27 mouse cellular contexts compared by ENCODE assay signal in genomic region chr6:21471891-21472544, GRCm38 (mm10).
DNase-seq lines count a peak whose midpoint lies in the region; ATAC-seq and TF ChIP-seq lines count a peak whose summit lies in the region.
"Had no signal": no experiment of that assay in that cellular context is flagged by ENCODE, and none has a peak within 500 bp of the region (broad histone marks: within the 10 kb centered on the region; RNA-seq: fewer than 3 reads in every experiment).

No protein-coding gene starts in this region.

- 0 out of 2 replicates have a peak, but pooled peaks cover 2% of the 10 kb centered on the region for H3K4me1 ChIP-seq in forebrain, embryonic 13.5 days
- no peaks in the 10 kb centered on the region for H3K4me1 ChIP-seq in forebrain, embryonic 10.5 days
- no peaks in the 10 kb centered on the region for H3K4me1 ChIP-seq in kidney, postnatal 0 days (replicated peaks; ENCODE audit: insufficient read depth, low read length)
- H3K4me1 ChIP-seq: embryonic facial prominence, embryonic 15.5 days; intestine, embryonic 15.5 days; liver, embryonic 12.5 days; megakaryocyte, embryonic 14.5 days; midbrain, embryonic 12.5 days had no signal

- H3K27ac ChIP-seq in forebrain, embryonic 13.5 days: no peak overlapping the region
- no peak overlapping the region for H3K27ac ChIP-seq in forebrain, embryonic 10.5 days
- H3K27ac ChIP-seq in kidney, postnatal 0 days: no peak overlapping the region
- H3K27ac ChIP-seq: embryonic facial prominence, embryonic 15.5 days; intestine, embryonic 15.5 days; liver, embryonic 12.5 days; midbrain, embryonic 12.5 days; stomach, postnatal 0 days had no signal

- H3K9me3 ChIP-seq in forebrain, embryonic 13.5 days (replicated peaks): no peaks in the 10 kb centered on the region
- no peaks in the 10 kb centered on the region for H3K9me3 ChIP-seq in forebrain, embryonic 10.5 days
- no peaks in the 10 kb centered on the region for H3K9me3 ChIP-seq in kidney, postnatal 0 days (replicated peaks; ENCODE audit: low read length)
- H3K9me3 ChIP-seq: embryonic facial prominence, embryonic 15.5 days; intestine, embryonic 15.5 days; liver, embryonic 12.5 days; megakaryocyte, embryonic 14.5 days; midbrain, embryonic 12.5 days had no signal

- WGBS in forebrain, embryonic 13.5 days: 54% methylated on average over 1 of the region's 1 CpGs
- WGBS in forebrain, embryonic 10.5 days: 79% methylated on average over 1 of the region's 1 CpGs
- 70% methylated on average over 1 of the region's 1 CpGs for WGBS in kidney, postnatal 0 days

- DNase-seq in forebrain, embryonic 10.5 days (ENCODE audit: extremely low spot score, low spot score): no peak
- peak; percentile 3 for DNase-seq in kidney, postnatal 0 days (ENCODE audit: low spot score)
- no peak for DNase-seq in kidney, postnatal 36 days
- peak; percentile 23 for DNase-seq in retina, postnatal 1 day
- no peak for DNase-seq in retina, embryonic 14.5 days (ENCODE audit: low spot score)
- no peak for DNase-seq in left cerebral cortex, postnatal 10 days (ENCODE audit: extremely low spot score in 1 of 2, low spot score in 2 of 2)
- DNase-seq: adrenal gland, postnatal 14 days; gastrocnemius, postnatal 36 days; heart, adult 18-20 months; heart, postnatal 36 days; kidney, adult 2 months; left cerebral cortex, postnatal 4 days; liver, postnatal 0 days; lung, postnatal 4 days; right cerebral cortex, postnatal 4 days; thymus, adult 18-20 months; thymus, postnatal 36 days had no signal

- H3K36me3 ChIP-seq in forebrain, embryonic 13.5 days (ENCODE audit: poor library complexity, severe bottlenecking): no peaks in the 10 kb centered on the region
- no peaks in the 10 kb centered on the region for H3K36me3 ChIP-seq in forebrain, embryonic 10.5 days (replicated peaks)
- H3K36me3 ChIP-seq in kidney, postnatal 0 days (ENCODE audit: insufficient read depth, low read length): no peaks in the 10 kb centered on the region
- H3K36me3 ChIP-seq: embryonic facial prominence, embryonic 15.5 days; intestine, embryonic 15.5 days; liver, embryonic 12.5 days; midbrain, embryonic 12.5 days had no signal

- H3K4me2 ChIP-seq in forebrain, embryonic 13.5 days: no peak overlapping the region
- no peak overlapping the region for H3K4me2 ChIP-seq in kidney, postnatal 0 days (ENCODE audit: low read length)
- H3K4me2 ChIP-seq: embryonic facial prominence, embryonic 15.5 days; heart, embryonic 11.5 days; intestine, embryonic 15.5 days; liver, embryonic 12.5 days; midbrain, embryonic 12.5 days had no signal

- ATAC-seq in forebrain, embryonic 13.5 days: peak; percentile 66
- no peak for ATAC-seq in kidney, postnatal 0 days (replicated peaks; ENCODE audit: low FRiP score, low read depth)
- ATAC-seq: CD4-positive, CD25-positive, alpha-beta regulatory T cell, adult 4 months; hindbrain, embryonic 16.5 days; intestine, embryonic 15.5 days; liver, embryonic 12.5 days; liver, postnatal 0 days had no signal

- intact Hi-C loops in left cerebral cortex, postnatal 10 days (cut with DNase I): no loop called here

- H3K27me3 ChIP-seq in forebrain, embryonic 13.5 days: no peaks in the 10 kb centered on the region
- no peaks in the 10 kb centered on the region for H3K27me3 ChIP-seq in forebrain, embryonic 10.5 days (ENCODE audit: poor library complexity, severe bottlenecking)
- H3K27me3 ChIP-seq in kidney, postnatal 0 days (ENCODE audit: insufficient read depth, low read length): no peaks in the 10 kb centered on the region
- H3K27me3 ChIP-seq: embryonic facial prominence, embryonic 15.5 days; intestine, embryonic 15.5 days; liver, embryonic 12.5 days; megakaryocyte, embryonic 14.5 days; midbrain, embryonic 12.5 days had no signal

- no peak overlapping the region for H3K4me3 ChIP-seq in forebrain, embryonic 13.5 days
- H3K4me3 ChIP-seq in forebrain, embryonic 10.5 days: no peak overlapping the region
- H3K4me3 ChIP-seq in kidney, postnatal 0 days (replicated peaks; ENCODE audit: low read depth, low read length): no peak overlapping the region
- H3K4me3 ChIP-seq: embryonic facial prominence, embryonic 15.5 days; intestine, embryonic 15.5 days; liver, embryonic 12.5 days; megakaryocyte, embryonic 14.5 days; midbrain, embryonic 12.5 days had no signal

- no peak for TF ChIP-seq CTCF in kidney, postnatal 0 days (IDR thresholded peaks at IDR 0.05; ENCODE audit: low read depth)

- H3K9ac ChIP-seq in forebrain, embryonic 13.5 days: no peak overlapping the region
- H3K9ac ChIP-seq in kidney, postnatal 0 days (ENCODE audit: low read depth, low read length): no peak overlapping the region
- H3K9ac ChIP-seq: embryonic facial prominence, embryonic 15.5 days; intestine, embryonic 15.5 days; liver, embryonic 12.5 days; liver, postnatal 0 days; midbrain, embryonic 12.5 days had no signal

Comparison
In these comparisons a context has a peak if more than half of its experiments do, and no peak if none do; other contexts are left out.
1. DNase-seq: peak in kidney, postnatal 0 days (single experiment) and retina, postnatal 1 day (single experiment); none in forebrain, embryonic 10.5 days (single experiment), kidney, postnatal 36 days (0 of 2), retina, embryonic 14.5 days (single experiment) and left cerebral cortex, postnatal 10 days (0 of 2).